Mouse (Mus musculus) brain, embryonic 18.5 days (tissue): ENCODE data around the gene Ccdc7b.
"Not testable (repeated sequence)": the region's sequence is repeated elsewhere in the genome, so short reads cannot be mapped to it uniquely, and the experiment has no call there.

ENCODE experiments used
- DNase-seq: peaks from one replicate; pipeline ENCODE4 v3.0.0-alpha.2; 2012; ENCODE audit warnings: low read depth, low spot score

The Ccdc7b gene

DNA sequence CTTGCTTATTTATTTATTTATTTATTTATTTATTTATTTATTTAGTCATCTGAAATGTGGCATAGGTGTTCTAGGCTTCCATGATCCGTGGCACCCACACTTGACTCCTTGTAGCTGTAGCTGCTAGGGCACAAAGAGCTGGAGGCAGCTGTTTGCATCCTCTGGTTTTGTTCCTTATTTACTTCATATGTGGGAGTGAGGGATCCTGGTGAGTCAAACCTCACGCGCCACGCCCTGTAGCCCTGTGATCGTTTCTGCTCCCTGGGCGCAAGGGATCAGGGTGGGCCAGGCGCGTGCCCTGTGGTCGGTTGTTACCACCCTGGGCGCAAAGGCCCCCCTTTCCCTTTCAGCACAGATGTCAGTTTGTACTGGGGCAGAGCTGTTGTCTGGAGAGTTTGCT is at the start of gene Ccdc7b:
Gene Ccdc7b, plus strand, starts transcription at position 301 of the 400 bp plus-strand sequence.
- DNase-seq, result not testable (repeated sequence)

DNA sequence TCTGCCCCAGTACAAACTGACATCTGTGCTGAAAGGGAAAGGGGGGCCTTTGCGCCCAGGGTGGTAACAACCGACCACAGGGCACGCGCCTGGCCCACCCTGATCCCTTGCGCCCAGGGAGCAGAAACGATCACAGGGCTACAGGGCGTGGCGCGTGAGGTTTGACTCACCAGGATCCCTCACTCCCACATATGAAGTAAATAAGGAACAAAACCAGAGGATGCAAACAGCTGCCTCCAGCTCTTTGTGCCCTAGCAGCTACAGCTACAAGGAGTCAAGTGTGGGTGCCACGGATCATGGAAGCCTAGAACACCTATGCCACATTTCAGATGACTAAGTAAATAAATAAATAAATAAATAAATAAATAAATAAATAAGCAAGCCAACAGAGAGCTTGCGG is 1.5 kb upstream of the Ccdc7b start, which contains the start of gene Ccdc7a:
Gene Ccdc7a, minus strand, starts transcription at position 101 of the 400 bp plus-strand sequence.
- DNase-seq, result not testable (repeated sequence)

DNA sequence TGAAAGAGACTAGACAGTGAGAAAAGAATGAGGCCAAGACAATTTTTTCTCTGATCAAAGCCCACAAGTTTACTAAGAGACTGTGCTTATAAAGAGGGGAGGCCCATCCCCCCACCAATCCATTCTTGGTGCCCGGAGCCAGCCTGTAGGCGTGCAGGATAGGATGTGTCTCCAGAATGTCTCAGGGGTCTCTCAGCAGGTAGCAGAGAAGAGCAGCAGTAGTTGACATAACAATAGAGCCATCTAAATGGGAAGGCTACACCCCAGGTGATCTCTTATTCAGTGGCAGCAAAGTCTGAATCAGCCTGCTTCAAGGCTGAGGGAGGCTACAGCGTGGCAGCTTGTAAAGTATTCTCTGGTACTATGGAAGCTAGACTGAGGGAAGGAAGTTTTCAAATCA is 48.8 kb downstream of the Ccdc7b start:
- not testable (repeated sequence) for DNase-seq

DNA sequence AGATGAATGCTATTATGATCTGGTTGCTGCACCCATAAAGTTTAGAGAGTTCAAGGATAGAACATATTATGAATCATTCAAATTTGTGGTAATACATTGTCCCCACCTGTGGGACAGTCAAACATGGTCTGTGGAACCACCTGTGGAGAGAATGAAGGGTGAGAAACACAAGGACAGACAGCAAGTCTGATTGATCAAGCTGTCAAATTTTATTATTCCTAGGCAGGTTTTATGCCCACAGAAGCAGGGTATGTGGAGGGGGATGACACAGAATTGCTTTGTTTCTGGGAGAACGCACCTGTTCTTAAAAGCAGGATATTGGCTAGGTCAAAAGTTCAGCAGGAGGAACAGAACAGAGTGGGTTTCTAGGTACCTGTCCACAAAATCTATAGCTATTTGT is 64.6 kb downstream of the Ccdc7b start, which contains the start of gene Gm10999:
Gene Gm10999, minus strand, starts transcription at position 101 of the 400 bp plus-strand sequence.
- no peak for DNase-seq

DNA sequence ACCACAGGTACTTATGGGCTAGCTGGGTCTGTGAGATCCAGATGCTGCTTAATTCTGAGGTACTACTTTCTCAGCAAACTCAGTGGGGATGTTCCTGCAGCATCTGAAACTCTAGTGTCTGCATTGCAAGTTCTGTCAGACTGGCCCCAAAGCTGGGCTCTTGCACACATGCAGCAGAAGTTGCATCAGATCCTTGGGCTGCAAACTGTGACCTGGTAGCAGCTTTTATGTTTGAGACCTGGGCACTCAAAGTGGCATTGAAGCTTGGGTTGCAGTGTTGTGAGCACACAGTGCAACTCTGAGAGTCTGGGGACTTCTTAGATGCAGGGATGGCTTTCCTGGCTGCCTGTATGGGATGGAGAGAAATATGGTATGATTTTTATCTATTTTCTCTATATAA is 66.5 kb downstream of the Ccdc7b start:
- no peak for DNase-seq
